Mouse (Mus musculus) hindbrain, embryonic 13.5 days (tissue): ENCODE measurements at regions not wholly inside any gene's neighbourhood (a gene's known extent, or its start where the extent isn't known, plus 50 kb on each side); places are given as distances from the start of the nearest gene placed in this dataset.
"Not testable (repeated sequence)": the region's sequence is repeated elsewhere in the genome, so short reads cannot be mapped to it uniquely, and the experiment has no call there.

Experiments used
- ATAC-seq: fragments of 200-750 bp; cut with Nextera tagmentation; 2 replicates; pipeline ENCODE4 v1.8.0; 2017; ENCODE audit warnings: moderate TSS enrichment; ENCODE audit not compliant: low FRiP score
- H3K27ac ChIP-seq: fragments of 300-500 bp; sonication (generic); 2 replicates; pipeline ENCODE4 v1.5.1; 2015; ENCODE audit warnings: inconsistent platforms, mild to moderate bottlenecking, moderate library complexity
- H3K27me3 ChIP-seq: fragments of 300-500 bp; sonication (generic); 2 replicates; pipeline ENCODE4 v1.6.1; 2015; ENCODE audit warnings: mild to moderate bottlenecking, inconsistent platforms
- H3K36me3 ChIP-seq: fragments of 300-500 bp; sonication (generic); 2 replicates; pipeline ENCODE4 v1.6.1; 2015; ENCODE audit warnings: mild to moderate bottlenecking, inconsistent platforms
- H3K4me1 ChIP-seq: fragments of 300-500 bp; sonication (generic); replicated peaks from 2 replicates; pipeline ENCODE4 v1.6.1; 2015; ENCODE audit warnings: inconsistent platforms
- H3K4me2 ChIP-seq: fragments of 300-500 bp; sonication (generic); 2 replicates; pipeline ENCODE4 v1.6.1; 2015; ENCODE audit warnings: inconsistent platforms, mild to moderate bottlenecking, moderate library complexity
- H3K4me3 ChIP-seq: fragments of 300-500 bp; sonication (generic); 2 replicates; pipeline ENCODE4 v1.5.1; 2015; ENCODE audit warnings: mild to moderate bottlenecking, inconsistent platforms
- H3K9ac ChIP-seq: fragments of 300-500 bp; sonication (generic); 2 replicates; pipeline ENCODE4 v1.6.1; 2015; ENCODE audit warnings: mild to moderate bottlenecking, inconsistent platforms
- H3K9me3 ChIP-seq: fragments of 300-500 bp; sonication (generic); 2 replicates; pipeline ENCODE4 v1.6.1; 2016; ENCODE audit warnings: inconsistent platforms
- WGBS: fragments of 180-500 bp; shearing (Covaris S2); methylation state at CpG from one replicate; pipeline ENCODE4 v1.1.7; 2015; 5-methylcytosine and 5-hydroxymethylcytosine counted together

- H3K4me3 ChIP-seq, H3K36me3 ChIP-seq, H3K27ac ChIP-seq, ATAC-seq, H3K4me1 ChIP-seq, H3K9me3 ChIP-seq, H3K27me3 ChIP-seq, H3K9ac ChIP-seq, H3K4me2 ChIP-seq: not testable (repeated sequence)
- WGBS: 97% methylated on average over 2 of the region's 6 CpGs
Measured at GRCm38 (mm10) chr2:53788599-53788998, 296.8 kb downstream of the Rprm start.

DNA sequence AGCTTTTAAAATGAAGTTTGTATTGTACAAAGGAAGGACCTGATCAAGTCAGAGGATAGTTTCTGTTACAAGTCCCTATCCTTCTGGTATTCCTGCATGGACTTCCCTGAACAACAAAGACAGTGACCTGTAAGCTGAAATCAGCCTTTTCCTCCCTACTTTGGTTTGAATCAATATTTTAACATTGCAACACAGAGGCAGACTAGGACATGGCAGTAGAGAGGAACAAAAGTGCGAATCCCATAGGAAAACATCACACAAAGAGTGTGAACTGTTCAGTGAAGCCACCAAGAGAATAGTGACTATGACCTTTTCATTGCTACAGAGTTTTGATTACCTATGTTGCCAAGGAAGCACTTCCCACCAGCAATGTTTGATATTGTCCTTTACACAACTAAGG is 288.7 kb downstream of the Rprm start:
- no peak overlapping the region for H3K9ac ChIP-seq
- H3K36me3 ChIP-seq: no peaks in the 10 kb centered on the region
- no peaks in the 10 kb centered on the region for H3K9me3 ChIP-seq
- no peaks in the 10 kb centered on the region for H3K4me1 ChIP-seq
- H3K27ac ChIP-seq: no peak overlapping the region
- H3K4me2 ChIP-seq: no peak overlapping the region
- H3K4me3 ChIP-seq: no peak overlapping the region
- no peaks in the 10 kb centered on the region for H3K27me3 ChIP-seq
- WGBS: 77% methylated on average over 1 of the region's 1 CpGs
- no peak for ATAC-seq

DNA sequence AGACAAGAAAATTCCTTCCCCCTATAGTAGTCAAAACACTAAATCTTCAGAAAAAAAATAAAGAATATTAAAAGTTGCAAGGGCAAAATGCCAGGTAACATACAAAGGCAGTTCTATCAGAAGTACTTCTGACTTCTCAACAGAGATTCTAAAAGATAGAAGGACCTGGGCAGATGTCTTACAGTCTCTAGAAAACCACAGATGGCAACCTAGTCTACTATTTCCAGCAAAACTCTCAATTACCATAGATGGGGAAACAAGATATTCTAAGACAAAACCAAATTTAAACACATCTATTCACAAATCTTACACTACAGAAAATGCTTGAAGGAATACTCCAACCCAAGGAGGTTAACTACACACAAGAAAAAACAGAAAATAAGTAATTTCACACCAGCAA is 281.7 kb downstream of the Rprm start:
- Histone ChIP-seq H3K4me1 (no peaks in the 10 kb centered on the region), H3K4me2 (no peak overlapping the region), H3K4me3 (no peak overlapping the region), H3K27ac (no peak overlapping the region), H3K9me3 (no peaks in the 10 kb centered on the region), H3K27me3 (no peaks in the 10 kb centered on the region), H3K9ac (no peak overlapping the region), H3K36me3 (no peaks in the 10 kb centered on the region)
- ATAC-seq: no peak

- no peak overlapping the region for H3K4me2 ChIP-seq
- no peaks in the 10 kb centered on the region for H3K36me3 ChIP-seq
- ATAC-seq: no peak
- no peaks in the 10 kb centered on the region for H3K27me3 ChIP-seq
- H3K4me1 ChIP-seq: no peaks in the 10 kb centered on the region
- H3K9ac ChIP-seq: no peak overlapping the region
- H3K4me3 ChIP-seq: no peak overlapping the region
- no peaks in the 10 kb centered on the region for H3K9me3 ChIP-seq
- 91% methylated on average over 1 of the region's 1 CpGs for WGBS
- H3K27ac ChIP-seq: no peak overlapping the region
Measured at GRCm38 (mm10) chr2:53850815-53851528, 234.4 kb downstream of the Rprm start.
